Mouse (Mus musculus) cerebellum, adult 2 months (tissue): Measurements from ENCODE around the gene Gmpr2.

Experiments
- CTCF ChIP-seq: fragments of 200-500 bp; IDR thresholded peaks from 2 replicates; pipeline ENCODE4 v1.5.1; 2011; ENCODE audit warnings: low read depth, mild to moderate bottlenecking, control low read depth, low read length, moderate library complexity, borderline replicate concordance; ENCODE audit not compliant: insufficient read depth
- POLR2A ChIP-seq: fragments of 200-500 bp; IDR thresholded peaks from 2 replicates; pipeline ENCODE4 v1.6.1; 2011; ENCODE audit warnings: low read length, control low read depth, borderline replicate concordance; ENCODE audit not compliant: insufficient read depth

- TF ChIP-seq CTCF (no peak), POLR2A (no peak)
Observed at GRCm38 (mm10) chr14:55707397-55707796, 35.7 kb downstream of the Gmpr2 start.
